In genomic region chr4:118272258-118272657, GRCm38 (mm10) we compare ENCODE assay signal across 8 mouse cellular contexts. TPM values are rescaled to one million over a fixed set of nuclear protein-coding genes. Genes with fewer than 3 reads are reported as not detected.
DNase-seq lines count a peak whose midpoint lies in the region; ATAC-seq lines count a peak whose summit lies in the region.

No protein-coding gene starts in this region.

- no peak overlapping the region for H3K4me3 ChIP-seq in midbrain, embryonic 12.5 days
- H3K4me3 ChIP-seq in midbrain, embryonic 16.5 days (ENCODE audit: low read depth, low read length), result no peak overlapping the region
- no peak overlapping the region for H3K4me3 ChIP-seq in forebrain, embryonic 13.5 days
- no peak overlapping the region for H3K4me3 ChIP-seq in kidney, embryonic 16.5 days (ENCODE audit: low read length)

- peak; percentile 71 for DNase-seq in ovary, postnatal 36 days (ENCODE audit: low spot score)
- no peak for DNase-seq in spleen, postnatal 4 days (ENCODE audit: low spot score in 2 of 2)
- DNase-seq in thymus, postnatal 4 days, result no peak

- WGBS in midbrain, embryonic 12.5 days, result 50% methylated on average over 5 of the region's 5 CpGs
- WGBS in midbrain, embryonic 16.5 days, result 44% methylated on average over 5 of the region's 5 CpGs
- WGBS in forebrain, embryonic 13.5 days, result 45% methylated on average over 5 of the region's 5 CpGs
- 42% methylated on average over 5 of the region's 5 CpGs for WGBS in kidney, embryonic 16.5 days

- peaks cover 60% of the 10 kb centered on the region for H3K4me1 ChIP-seq in midbrain, embryonic 12.5 days
- peaks cover 29% of the 10 kb centered on the region for H3K4me1 ChIP-seq in midbrain, embryonic 16.5 days (ENCODE audit: control insufficient read depth, insufficient read depth, low read length)
- H3K4me1 ChIP-seq in forebrain, embryonic 13.5 days, result peaks cover 58% of the 10 kb centered on the region
- peaks cover 83% of the 10 kb centered on the region for H3K4me1 ChIP-seq in kidney, embryonic 16.5 days (ENCODE audit: insufficient read depth, low read length)

- no peak overlapping the region for H3K4me2 ChIP-seq in midbrain, embryonic 12.5 days (replicated peaks)
- no peak overlapping the region for H3K4me2 ChIP-seq in midbrain, embryonic 16.5 days (ENCODE audit: low read length)
- H3K4me2 ChIP-seq in forebrain, embryonic 13.5 days, result no peak overlapping the region
- no peak overlapping the region for H3K4me2 ChIP-seq in kidney, embryonic 16.5 days (replicated peaks; ENCODE audit: low read depth, low read length)

- no peaks in the 10 kb centered on the region for H3K27me3 ChIP-seq in midbrain, embryonic 12.5 days
- no peaks in the 10 kb centered on the region for H3K27me3 ChIP-seq in midbrain, embryonic 16.5 days (ENCODE audit: control insufficient read depth, insufficient read depth, low read depth, low read length)
- H3K27me3 ChIP-seq in forebrain, embryonic 13.5 days, result no peaks in the 10 kb centered on the region
- no peaks in the 10 kb centered on the region for H3K27me3 ChIP-seq in kidney, embryonic 16.5 days (ENCODE audit: insufficient read depth, low read length)

- no peak for ATAC-seq in midbrain, embryonic 12.5 days (ENCODE audit: low FRiP score, low read depth)
- ATAC-seq in midbrain, embryonic 16.5 days, result no peak
- no peak for ATAC-seq in forebrain, embryonic 13.5 days
- ATAC-seq in kidney, embryonic 16.5 days (ENCODE audit: low FRiP score, low TSS enrichment), result peak; percentile 50
- ATAC-seq in granulocyte monocyte progenitor cell, adult 5-6 weeks (replicated peaks; ENCODE audit: poor library complexity, severe bottlenecking), result no peak

- no peaks in the 10 kb centered on the region for H3K9me3 ChIP-seq in midbrain, embryonic 12.5 days
- H3K9me3 ChIP-seq in midbrain, embryonic 16.5 days (replicated peaks; ENCODE audit: control insufficient read depth, low read length, poor library complexity, severe bottlenecking), result no peaks in the 10 kb centered on the region
- H3K9me3 ChIP-seq in forebrain, embryonic 13.5 days (replicated peaks), result no peaks in the 10 kb centered on the region; the same call in 1 of the 2 replicates
- no peaks in the 10 kb centered on the region for H3K9me3 ChIP-seq in kidney, embryonic 16.5 days (ENCODE audit: low read length)

- no peak overlapping the region for H3K9ac ChIP-seq in midbrain, embryonic 12.5 days (replicated peaks)
- no peak overlapping the region for H3K9ac ChIP-seq in midbrain, embryonic 16.5 days (ENCODE audit: low read depth, low read length)
- no peak overlapping the region for H3K9ac ChIP-seq in forebrain, embryonic 13.5 days
- H3K9ac ChIP-seq in kidney, embryonic 16.5 days (replicated peaks; ENCODE audit: low read length), result peak overlapping the region; percentile 34

- H3K36me3 ChIP-seq in midbrain, embryonic 12.5 days, result peaks cover 51% of the 10 kb centered on the region
- peaks cover 13% of the 10 kb centered on the region for H3K36me3 ChIP-seq in midbrain, embryonic 16.5 days (ENCODE audit: control insufficient read depth, insufficient read depth, low read length)
- peaks cover 62% of the 10 kb centered on the region for H3K36me3 ChIP-seq in forebrain, embryonic 13.5 days (ENCODE audit: poor library complexity, severe bottlenecking)
- H3K36me3 ChIP-seq in kidney, embryonic 16.5 days (ENCODE audit: insufficient read depth, low read length), result peaks cover 30% of the 10 kb centered on the region

- H3K27ac ChIP-seq in midbrain, embryonic 12.5 days (replicated peaks), result peak overlapping the region; percentile 20
- H3K27ac ChIP-seq in midbrain, embryonic 16.5 days (ENCODE audit: low read length), result no peak overlapping the region
- H3K27ac ChIP-seq in forebrain, embryonic 13.5 days, result 0 out of 2 replicates have a peak overlapping the region, but pooled peaks have one; percentile 15
- peak overlapping the region; percentile 94 for H3K27ac ChIP-seq in kidney, embryonic 16.5 days (ENCODE audit: low read length)

RNA-seq across cellular contexts. Expression of gene Ptprf, which starts 18.9 kb away (rescaled TPM):
- polyA plus RNA-seq in midbrain, embryonic 12.5 days (2016; fragmentation: Nextera tagmentation; extraction: Ambion mirVana), result 113 and 123 TPM in 2 replicates
- 78.9 and 85.5 TPM in 2 replicates for polyA plus RNA-seq in midbrain, embryonic 16.5 days (2015; fragmentation: Nextera tagmentation; extraction: Ambion mirVana)
- 62.9 and 76.1 TPM in 2 replicates for polyA plus RNA-seq in forebrain, embryonic 13.5 days (2015; fragmentation: Nextera tagmentation; extraction: Ambion mirVana)
- polyA plus RNA-seq in kidney, embryonic 16.5 days (2015; fragmentation: Nextera tagmentation; extraction: Ambion mirVana), result 72.6 and 73.7 TPM in 2 replicates
- total RNA-seq in granulocyte monocyte progenitor cell, adult 5-6 weeks (2014; fragmentation: Nextera tagmentation), result 0.17 TPM in 1 of 2 replicates, not detected in the other
- 0.04 TPM in 1 of 2 replicates, not detected in the other for total RNA-seq in granulocyte monocyte progenitor cell, adult 5-6 weeks (2017)
